Mouse (Mus musculus): ENCODE measurements around the gene Gm20481. TPM values are rescaled to one million over a fixed set of nuclear protein-coding genes. Genes with fewer than 3 reads are reported as not detected.

The Gm20481 gene
- total and polyA plus RNA-seq, 2 experiments from 2014 or later: not detected

GRCm38 (mm10) chr17:34931735-34932098, 38.0 kb upstream of the Gm20481 start:
- ATAC-seq: peak; percentile 36
- WGBS: 11% methylated on average over 14 of the region's 14 CpGs
- peak; percentile 49 for DNase-seq (ENCODE audit: low spot score)
- H3K36me3 ChIP-seq (ENCODE audit: insufficient read depth, low read length): peaks cover 20% of the 10 kb centered on the region
- peak overlapping the region; percentile 80 for H3K27ac ChIP-seq
- H3K9me3 ChIP-seq (ENCODE audit: low read length): no peaks in the 10 kb centered on the region
- peak overlapping the region; percentile 73 for H3K9ac ChIP-seq (replicated peaks; ENCODE audit: low read length)
- no peaks in the 10 kb centered on the region for H3K4me1 ChIP-seq (ENCODE audit: insufficient read depth, low read length)
- peak overlapping the region; percentile 75 for H3K4me3 ChIP-seq (ENCODE audit: low read length)
- peak overlapping the region; percentile 88 for H3K4me2 ChIP-seq (ENCODE audit: low read depth, low read length)
- H3K27me3 ChIP-seq (ENCODE audit: insufficient read depth, low read length): no peaks in the 10 kb centered on the region
- no peak for TF ChIP-seq CTCF (IDR thresholded peaks at IDR 0.05; ENCODE audit: low read depth)

GRCm38 (mm10) chr17:34932287-34932686, 37.4 kb upstream of the Gm20481 start:
- Histone ChIP-seq H3K4me1 (ENCODE audit: insufficient read depth, low read length) (no peaks in the 10 kb centered on the region), H3K4me2 (ENCODE audit: low read depth, low read length) (peak overlapping the region; percentile 88), H3K27me3 (ENCODE audit: insufficient read depth, low read length) (no peaks in the 10 kb centered on the region), H3K9ac (replicated peaks; ENCODE audit: low read length) (peak overlapping the region; percentile 73), H3K4me3 (ENCODE audit: low read length) (peak overlapping the region; percentile 75), H3K9me3 (ENCODE audit: low read length) (no peaks in the 10 kb centered on the region), H3K36me3 (ENCODE audit: insufficient read depth, low read length) (peaks cover 20% of the 10 kb centered on the region), H3K27ac (no peak overlapping the region)
- 83% methylated on average over 8 of the region's 8 CpGs for WGBS
- ATAC-seq: no peak
- TF ChIP-seq CTCF (IDR thresholded peaks at IDR 0.05; ENCODE audit: low read depth): no peak
- no peak for DNase-seq (ENCODE audit: low spot score)

DNA sequence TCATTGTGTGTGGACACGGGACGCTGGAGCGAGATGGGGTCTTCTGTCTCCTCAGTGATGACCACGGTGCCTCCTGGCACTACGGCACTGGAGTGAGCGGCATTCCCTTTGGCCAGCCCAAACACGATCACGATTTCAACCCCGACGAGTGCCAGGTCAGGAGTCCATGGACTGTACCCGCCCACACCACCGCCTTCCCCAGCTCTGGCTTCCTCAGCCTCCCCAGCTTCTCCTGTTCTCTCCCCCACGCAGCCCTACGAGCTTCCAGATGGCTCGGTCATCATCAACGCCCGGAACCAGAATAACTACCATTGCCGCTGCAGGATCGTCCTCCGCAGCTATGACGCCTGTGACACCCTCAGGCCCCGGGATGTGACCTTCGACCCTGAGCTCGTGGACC, 35.7 kb upstream of the Gm20481 start:
- 68% methylated on average over 24 of the region's 24 CpGs for WGBS
- DNase-seq (ENCODE audit: low spot score) (no peak), ATAC-seq (no peak)
- H3K9me3 ChIP-seq (ENCODE audit: low read length): no peaks in the 10 kb centered on the region
- TF ChIP-seq CTCF (IDR thresholded peaks at IDR 0.05; ENCODE audit: low read depth): no peak
- no peaks in the 10 kb centered on the region for H3K4me1 ChIP-seq (ENCODE audit: insufficient read depth, low read length)
- H3K4me3 ChIP-seq (ENCODE audit: low read length): no peak overlapping the region
- H3K27ac ChIP-seq: no peak overlapping the region
- peaks cover 20% of the 10 kb centered on the region for H3K36me3 ChIP-seq (ENCODE audit: insufficient read depth, low read length)
- no peaks in the 10 kb centered on the region for H3K27me3 ChIP-seq (ENCODE audit: insufficient read depth, low read length)
- no peak overlapping the region for H3K9ac ChIP-seq (replicated peaks; ENCODE audit: low read length)
- H3K4me2 ChIP-seq (ENCODE audit: low read depth, low read length): no peak overlapping the region

DNA sequence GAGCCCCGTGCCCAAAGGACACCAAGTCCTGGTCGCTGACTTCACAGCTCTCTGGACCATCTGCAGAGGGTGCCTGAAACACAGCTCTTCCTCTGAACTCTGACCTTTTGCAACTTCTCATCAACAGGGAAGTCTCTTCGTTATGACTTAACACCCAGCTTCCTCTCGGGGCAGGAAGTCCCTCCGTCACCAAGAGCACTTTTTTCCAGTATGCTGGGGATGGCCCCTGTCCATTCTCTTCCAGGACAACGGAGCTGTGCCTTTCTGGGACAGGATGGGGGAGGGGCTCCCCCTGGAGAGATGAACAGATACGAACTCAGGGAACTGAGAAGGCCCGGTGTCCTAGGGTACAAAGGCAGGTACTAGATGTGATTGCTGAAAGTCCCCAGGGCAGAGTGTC, 34.9 kb upstream of the Gm20481 start:
- TF ChIP-seq CTCF (IDR thresholded peaks at IDR 0.05; ENCODE audit: low read depth): no peak
- Histone ChIP-seq H3K9me3 (ENCODE audit: low read length) (no peaks in the 10 kb centered on the region), H3K9ac (replicated peaks; ENCODE audit: low read length) (no peak overlapping the region), H3K27ac (no peak overlapping the region), H3K36me3 (ENCODE audit: insufficient read depth, low read length) (peaks cover 20% of the 10 kb centered on the region), H3K4me1 (ENCODE audit: insufficient read depth, low read length) (no peaks in the 10 kb centered on the region), H3K4me2 (ENCODE audit: low read depth, low read length) (no peak overlapping the region), H3K4me3 (ENCODE audit: low read length) (no peak overlapping the region), H3K27me3 (ENCODE audit: insufficient read depth, low read length) (no peaks in the 10 kb centered on the region)
- DNase-seq (ENCODE audit: low spot score) (no peak), ATAC-seq (no peak)
- WGBS: 52% methylated on average over 8 of the region's 8 CpGs

DNA sequence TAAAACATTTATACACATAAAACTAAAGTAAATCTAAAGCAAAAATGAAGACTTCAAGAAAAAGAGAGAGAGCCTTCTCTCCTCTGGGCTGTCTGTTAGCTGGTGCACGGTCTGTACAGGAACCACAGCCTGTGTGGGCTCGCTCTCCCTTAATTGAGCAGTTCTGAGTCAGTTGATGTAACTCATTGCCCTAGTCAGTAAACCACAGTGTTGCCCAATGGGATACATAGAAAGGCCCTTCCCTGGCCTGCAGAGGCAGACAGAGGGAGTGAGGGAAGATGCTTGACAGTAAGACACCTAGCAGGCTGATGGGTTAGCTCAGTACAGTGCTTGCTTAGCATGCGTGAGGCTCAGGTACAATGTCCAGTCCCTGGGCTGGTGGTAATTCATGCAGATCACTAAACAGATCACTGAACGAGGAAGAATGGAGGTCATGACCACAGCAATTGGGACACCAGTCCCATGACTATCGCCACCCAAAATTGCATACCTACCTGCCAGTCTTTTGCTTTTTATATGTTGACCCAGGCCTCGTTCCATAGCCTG, 31.7 kb upstream of the Gm20481 start:
- DNase-seq (ENCODE audit: low spot score): no peak
- WGBS: 85% methylated on average over 6 of the region's 6 CpGs
- no peak for ATAC-seq

GRCm38 (mm10) chr17:34941344-34942041, 28.2 kb upstream of the Gm20481 start:
- 0 out of 2 replicates have a peak, but pooled peaks have one; percentile 24 for ATAC-seq
- 7% methylated on average over 15 of the region's 15 CpGs for WGBS
- Histone ChIP-seq H3K36me3 (ENCODE audit: insufficient read depth, low read length) (no peaks in the 10 kb centered on the region), H3K4me1 (ENCODE audit: insufficient read depth, low read length) (no peaks in the 10 kb centered on the region), H3K4me2 (ENCODE audit: low read depth, low read length) (peak overlapping the region; percentile 46), H3K4me3 (ENCODE audit: low read length) (peak overlapping the region; percentile 2), H3K9me3 (ENCODE audit: low read length) (no peaks in the 10 kb centered on the region), H3K27me3 (ENCODE audit: insufficient read depth, low read length) (no peaks in the 10 kb centered on the region), H3K9ac (replicated peaks; ENCODE audit: low read length) (peak overlapping the region; percentile 3; the same call in 1 of the 2 replicates), H3K27ac (no peak overlapping the region)
- no peak for DNase-seq (ENCODE audit: low spot score)
- TF ChIP-seq CTCF (IDR thresholded peaks at IDR 0.05; ENCODE audit: low read depth): no peak

More for the DNA sequence above, 31.7 kb upstream of the Gm20481 start:
- Histone ChIP-seq H3K4me1 (ENCODE audit: insufficient read depth, low read length) (no peaks in the 10 kb centered on the region), H3K9me3 (ENCODE audit: low read length) (no peaks in the 10 kb centered on the region), H3K27me3 (ENCODE audit: insufficient read depth, low read length) (no peaks in the 10 kb centered on the region), H3K27ac (no peak overlapping the region), H3K4me2 (ENCODE audit: low read depth, low read length) (no peak overlapping the region), H3K4me3 (ENCODE audit: low read length) (no peak overlapping the region), H3K9ac (replicated peaks; ENCODE audit: low read length) (no peak overlapping the region), H3K36me3 (ENCODE audit: insufficient read depth, low read length) (peaks cover 15% of the 10 kb centered on the region)
- no peak for TF ChIP-seq CTCF (IDR thresholded peaks at IDR 0.05; ENCODE audit: low read depth)

Data from hindbrain, postnatal 0 days (tissue).